Mouse (Mus musculus) liver, adult 2 months (tissue): Measurements from ENCODE around the gene Snx10.

Experiments used
- CTCF ChIP-seq: fragments of 200-500 bp; IDR thresholded peaks from 2 replicates; pipeline ENCODE4 v1.5.1; 2011; ENCODE audit warnings: low read depth, low read length, control low read depth
- POLR2A ChIP-seq: fragments of 200-500 bp; IDR thresholded peaks from 2 replicates; pipeline ENCODE4 v1.6.1; 2011; ENCODE audit warnings: low read length, control low read depth; ENCODE audit not compliant: insufficient read depth; ENCODE audit errors: extremely low read depth

GRCm38 (mm10) chr6:51541422-51541821, 17.7 kb downstream of the Snx10 start:
- TF ChIP-seq CTCF (no peak), POLR2A (no peak)
